Mouse (Mus musculus) kidney, adult 2 months (tissue): ENCODE measurements around the gene Mark4.

Source experiments
- CTCF ChIP-seq: fragments of 200-500 bp; conservative IDR thresholded peaks from 2 replicates; pipeline ENCODE4 v1.5.1; 2011; ENCODE audit warnings: low read depth, mild to moderate bottlenecking, control low read depth, low read length, moderate library complexity, mixed read lengths; ENCODE audit not compliant: insufficient read depth, insufficient read length
- POLR2A ChIP-seq: fragments of 200-500 bp; IDR thresholded peaks from one replicate; pipeline ENCODE4 v1.6.1; 2011; ENCODE audit warnings: low read depth, low read length, control low read depth

GRCm38 (mm10) chr7:19466602-19467145 is 8.1 kb upstream of the Mark4 start:
- TF ChIP-seq POLR2A = no peak
- TF ChIP-seq CTCF = no peak
